Mouse (Mus musculus) myocyte (in vitro differentiated cells): ENCODE measurements at regions not wholly inside any gene's neighbourhood (a gene's known extent, or its start where the extent isn't known, plus 50 kb on each side); places are given as distances from the start of the nearest gene placed in this dataset.

Experiments used
- H3K27me3 ChIP-seq: one replicate; pipeline ENCODE4 v1.6.1; 2011; ENCODE audit not compliant: control insufficient read depth, insufficient read depth, insufficient read length
- H3K36me3 ChIP-seq: one replicate; pipeline ENCODE4 v1.6.1; 2011; ENCODE audit not compliant: control insufficient read depth, insufficient read depth
- H3K4me2 ChIP-seq: one replicate; pipeline ENCODE4 v1.6.1; 2011; ENCODE audit warnings: low read depth, control low read depth
- H3K4me3 ChIP-seq: one replicate; pipeline ENCODE4 v1.5.1; 2011; ENCODE audit warnings: mild to moderate bottlenecking, control low read depth, moderate library complexity
- H3K79me2 ChIP-seq: one replicate; pipeline ENCODE4 v1.6.1; 2011; ENCODE audit not compliant: control insufficient read depth, insufficient read depth
- H3ac ChIP-seq: one replicate; pipeline ENCODE4 v1.6.1; 2011; ENCODE audit not compliant: control insufficient read depth, insufficient read length
- CEBPB ChIP-seq: IDR thresholded peaks from 2 replicates; pipeline ENCODE4 v1.6.1; 2011; ENCODE audit warnings: mild to moderate bottlenecking, moderate library complexity; ENCODE audit not compliant: poor library complexity, insufficient read depth, severe bottlenecking
- E2F4 ChIP-seq: IDR thresholded peaks from one replicate; pipeline ENCODE4 v1.6.1; 2011; ENCODE audit warnings: mild to moderate bottlenecking, control low read depth, moderate library complexity; ENCODE audit not compliant: insufficient read depth
- MAX ChIP-seq: IDR thresholded peaks from one replicate; pipeline ENCODE4 v1.6.1; 2011; ENCODE audit warnings: low read depth, mild to moderate bottlenecking, control low read depth
- MYOD1 ChIP-seq, 3 experiments: IDR thresholded peaks; one replicate each; pipeline ENCODE4 v1.6.1; 2011; ENCODE audit warnings: control low read depth in 2 of 3, low read depth in 2 of 3, mild to moderate bottlenecking in 2 of 3, moderate library complexity in 1 of 3; ENCODE audit not compliant: insufficient read length in 2 of 3, control insufficient read depth in 1 of 3
- MYOG ChIP-seq, 3 experiments: IDR thresholded peaks; one replicate each; pipeline ENCODE4 v1.6.1; 2011; ENCODE audit warnings: control low read depth in 2 of 3, low read depth in 2 of 3, mild to moderate bottlenecking in 2 of 3; ENCODE audit not compliant: insufficient read length in 2 of 3, control insufficient read depth in 1 of 3, insufficient read depth in 1 of 3
- POLR2A ChIP-seq: IDR thresholded peaks from one replicate; pipeline ENCODE4 v1.6.1; 2011; ENCODE audit warnings: low read depth, mild to moderate bottlenecking, control low read depth, moderate library complexity; ENCODE audit not compliant: insufficient read length
- POLR2AphosphoS2 ChIP-seq: IDR thresholded peaks from one replicate; pipeline ENCODE4 v1.6.1; 2011; ENCODE audit warnings: low read depth, control low read depth; ENCODE audit not compliant: insufficient read length
- REST ChIP-seq: IDR thresholded peaks from one replicate; pipeline ENCODE4 v1.6.1; 2011; ENCODE audit warnings: mild to moderate bottlenecking, control low read depth, moderate library complexity; ENCODE audit not compliant: insufficient read depth, insufficient read length
- SRF ChIP-seq: IDR thresholded peaks from one replicate; pipeline ENCODE4 v1.6.1; 2011; ENCODE audit warnings: low read depth; ENCODE audit not compliant: control insufficient read depth, insufficient read length
- TCF12 ChIP-seq: IDR thresholded peaks from one replicate; pipeline ENCODE4 v1.6.1; 2011; ENCODE audit warnings: mild to moderate bottlenecking, control low read depth; ENCODE audit not compliant: poor library complexity, insufficient read depth, severe bottlenecking
- TCF3 ChIP-seq: IDR thresholded peaks from one replicate; pipeline ENCODE4 v1.6.1; 2011; ENCODE audit warnings: low read depth, control low read depth; ENCODE audit not compliant: insufficient read length
- USF1 ChIP-seq: IDR thresholded peaks from one replicate; pipeline ENCODE4 v1.6.1; 2011; ENCODE audit warnings: low read depth, mild to moderate bottlenecking, control low read depth, moderate library complexity

DNA sequence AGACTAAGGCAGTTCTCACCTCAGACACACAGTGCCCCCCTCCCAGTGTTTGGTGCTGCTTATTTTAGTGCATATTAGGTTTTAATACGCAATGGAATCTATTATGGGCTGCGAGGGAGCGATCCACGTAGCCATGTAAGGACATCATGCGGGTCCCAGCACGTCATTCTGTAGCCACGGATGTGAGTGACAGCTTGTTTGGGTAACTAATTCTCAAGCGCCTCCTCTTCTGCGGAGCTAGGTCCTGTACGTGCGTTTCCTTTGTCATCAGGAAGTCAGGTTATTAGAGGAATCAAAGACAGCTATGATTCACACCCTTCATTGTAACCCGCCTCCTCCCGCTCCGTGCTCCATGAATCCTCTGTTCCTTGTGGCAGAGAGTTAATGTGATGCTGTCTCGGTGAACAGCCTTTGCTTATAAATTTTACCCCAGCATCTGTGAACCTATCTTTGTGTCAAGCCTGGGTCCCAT is 78.9 kb downstream of the Kcnf1 start:
- Histone ChIP-seq H3K4me3 (no peak overlapping the region), H3ac (no peak overlapping the region), H3K36me3 (no peaks in the 10 kb centered on the region), H3K79me2 (no peaks in the 10 kb centered on the region), H3K4me2 (no peak overlapping the region), H3K27me3 (no peaks in the 10 kb centered on the region)
- TF ChIP-seq USF1 (no peak), TCF3 (no peak), MYOG (IDR thresholded peaks at IDR 0.05; ENCODE audit: control insufficient read depth in 1 of 3, insufficient read depth in 1 of 3, insufficient read length in 2 of 3, low read depth in 2 of 3) (no peak), MYOD1 (IDR thresholded peaks at IDR 0.05; ENCODE audit: control insufficient read depth in 1 of 3, insufficient read length in 2 of 3, low read depth in 2 of 3) (no peak), TCF12 (no peak), CEBPB (no peak), REST (no peak), MAX (no peak), POLR2A (no peak), SRF (no peak), E2F4 (no peak), POLR2AphosphoS2 (no peak)

DNA sequence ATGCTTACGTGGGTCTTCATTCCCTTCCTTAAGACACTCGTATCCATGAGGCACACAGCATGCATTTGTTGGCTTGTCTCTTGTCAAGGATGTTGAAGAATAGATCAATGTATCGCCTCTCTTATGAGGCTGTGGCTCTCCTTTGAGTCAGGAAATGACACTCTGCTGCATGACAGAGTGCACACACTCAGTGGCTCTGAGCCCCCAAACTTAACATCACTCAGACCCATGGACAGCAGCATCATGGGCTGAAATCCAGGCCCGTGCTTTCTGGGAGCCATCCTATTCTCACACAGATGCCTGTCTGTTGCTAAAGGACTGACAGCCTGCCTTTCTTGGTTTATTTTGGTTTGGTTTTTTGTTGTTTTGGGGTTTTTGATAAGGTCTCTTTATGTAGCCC is 81.9 kb downstream of the Kcnf1 start:
- Histone ChIP-seq H3ac (no peak overlapping the region), H3K36me3 (no peaks in the 10 kb centered on the region), H3K79me2 (no peaks in the 10 kb centered on the region), H3K27me3 (no peaks in the 10 kb centered on the region), H3K4me2 (no peak overlapping the region), H3K4me3 (no peak overlapping the region)
- no peak for TF ChIP-seq MAX
- no peak for TF ChIP-seq USF1
- TF ChIP-seq CEBPB = no peak

DNA sequence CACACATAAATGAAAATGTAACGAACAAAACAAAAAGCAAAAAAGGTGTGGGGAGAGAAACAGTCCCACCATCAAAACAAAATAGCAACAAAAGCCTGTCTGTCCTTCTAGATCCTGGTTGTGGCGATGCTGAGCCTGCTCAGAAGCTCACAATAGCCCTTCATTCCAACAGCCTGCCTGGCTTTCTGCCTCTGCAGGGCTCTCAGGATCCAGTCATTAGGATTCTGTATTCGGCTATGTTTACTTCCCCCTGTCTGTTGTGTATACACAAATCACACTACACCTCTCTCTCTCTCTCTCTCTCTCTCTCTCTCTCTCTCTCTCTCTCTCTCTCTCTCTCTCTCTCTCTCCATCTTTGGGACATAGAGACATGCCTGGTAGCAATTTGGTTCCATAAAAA is 82.2 kb upstream of the 2410004P03Rik start:
- Histone ChIP-seq H3K4me3 (no peak overlapping the region), H3K79me2 (no peaks in the 10 kb centered on the region), H3K36me3 (no peaks in the 10 kb centered on the region), H3ac (no peak overlapping the region), H3K27me3 (no peaks in the 10 kb centered on the region), H3K4me2 (no peak overlapping the region)
- no peak for TF ChIP-seq MYOD1 (IDR thresholded peaks at IDR 0.05; ENCODE audit: control insufficient read depth in 1 of 3, insufficient read length in 2 of 3, low read depth in 2 of 3)
- TF ChIP-seq MAX = no peak
- no peak for TF ChIP-seq REST
- no peak for TF ChIP-seq POLR2AphosphoS2
- TF ChIP-seq TCF3 = no peak
- no peak for TF ChIP-seq SRF
- TF ChIP-seq TCF12 = no peak

DNA sequence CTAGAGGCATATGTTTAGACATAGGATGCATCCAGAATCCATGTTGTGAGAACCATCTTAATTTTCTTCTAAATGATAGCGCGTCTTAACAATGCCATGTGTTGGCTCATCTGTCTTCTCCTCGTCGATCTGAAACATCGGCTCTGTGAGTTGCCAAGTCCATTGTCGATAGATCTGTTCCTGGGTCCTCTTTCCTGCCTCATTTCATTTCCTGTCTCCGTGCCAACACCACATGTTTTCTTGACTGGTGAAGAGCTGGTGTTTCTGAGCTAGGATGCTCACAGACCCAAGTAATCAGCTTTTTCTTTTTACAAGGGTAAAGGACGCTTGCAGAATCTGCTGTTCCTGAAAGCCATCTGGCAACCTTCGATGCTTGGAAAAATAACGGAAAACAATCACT is 79.5 kb upstream of the 2410004P03Rik start:
- Histone ChIP-seq H3K36me3 (no peaks in the 10 kb centered on the region), H3K27me3 (no peaks in the 10 kb centered on the region), H3ac (no peak overlapping the region), H3K4me3 (no peak overlapping the region), H3K4me2 (no peak overlapping the region), H3K79me2 (no peaks in the 10 kb centered on the region)
- TF ChIP-seq USF1 (no peak), REST (no peak), SRF (no peak), POLR2A (no peak), E2F4 (no peak), POLR2AphosphoS2 (no peak)

- Histone ChIP-seq H3K4me2 (peak overlapping the region; percentile 51), H3K4me3 (no peak overlapping the region), H3K79me2 (no peaks in the 10 kb centered on the region), H3ac (no peak overlapping the region), H3K36me3 (no peaks in the 10 kb centered on the region), H3K27me3 (no peaks in the 10 kb centered on the region)
- TF ChIP-seq MAX (no peak), REST (no peak), POLR2AphosphoS2 (no peak), SRF (no peak), TCF12 (no peak), CEBPB (no peak), MYOD1 (IDR thresholded peaks at IDR 0.05; ENCODE audit: control insufficient read depth in 1 of 3, insufficient read length in 2 of 3, low read depth in 2 of 3) (peak in 2 of 3 experiments; percentile 64 to 75), TCF3 (no peak), USF1 (no peak), POLR2A (peak; percentile 15), E2F4 (no peak), MYOG (IDR thresholded peaks at IDR 0.05; ENCODE audit: control insufficient read depth in 1 of 3, insufficient read depth in 1 of 3, insufficient read length in 2 of 3, low read depth in 2 of 3) (peak in 2 of 3 experiments; percentile 29 to 54)
These were observed 78.3 kb upstream of the 2410004P03Rik start for GRCm38 (mm10) chr12:17089710-17090339.
